Mouse (Mus musculus): ENCODE measurements around the gene Olfr743. TPM values are rescaled to one million over a fixed set of nuclear protein-coding genes. Genes with fewer than 3 reads are reported as not detected.
"Not testable (repeated sequence)": the region's sequence is repeated elsewhere in the genome, so short reads cannot be mapped to it uniquely, and the experiment has no call there.

Gene Olfr743
- not detected for total RNA-seq (2021)
- long read RNA-seq, experiment 1: 0 reads
- long read RNA-seq, experiment 2: 0 reads

DNA sequence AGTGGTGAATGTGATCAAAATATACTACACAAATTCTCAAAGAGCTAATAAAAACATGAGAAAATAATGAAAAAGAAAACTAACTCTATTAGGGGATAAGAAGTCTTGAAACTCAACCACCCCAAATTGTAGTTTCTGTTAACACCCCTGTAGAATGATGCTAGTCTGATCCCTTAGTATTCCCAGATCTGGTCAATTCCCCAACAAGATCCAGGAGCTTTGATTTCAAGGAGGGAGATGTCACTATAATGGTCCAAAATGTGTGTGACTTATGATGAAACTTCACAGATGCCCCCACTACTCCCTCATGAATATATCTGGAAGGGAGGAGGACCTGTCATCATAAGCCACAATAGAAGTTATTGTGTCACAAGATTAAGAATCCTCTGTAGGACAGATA, at the start of gene Olfr743:
Gene Olfr743, plus strand, starts transcription at position 301 of the 400 bp plus-strand sequence.
- DNase-seq: no peak

DNA sequence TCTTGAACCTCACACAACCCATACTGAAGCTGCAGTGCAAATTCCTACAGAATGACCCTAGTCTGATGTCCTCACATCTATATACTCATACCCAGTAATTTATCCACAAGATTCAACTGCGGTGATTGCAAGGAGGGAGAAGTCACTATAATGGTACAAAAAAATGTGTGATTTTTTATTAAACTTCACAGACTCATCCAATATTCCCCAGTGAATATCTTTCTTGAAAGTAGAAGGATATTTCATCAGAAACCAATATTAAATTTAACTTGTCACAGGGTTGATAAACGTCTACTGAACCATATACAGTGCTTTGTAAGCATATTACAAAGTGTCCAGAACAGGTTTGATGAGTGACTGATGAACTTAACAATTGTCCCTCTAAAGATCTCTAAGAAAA, 49.2 kb upstream of the Olfr743 start, which contains the start of gene Olfr741:
Gene Olfr741, plus strand, starts transcription at position 301 of the 400 bp plus-strand sequence.
- no peak for DNase-seq

DNA sequence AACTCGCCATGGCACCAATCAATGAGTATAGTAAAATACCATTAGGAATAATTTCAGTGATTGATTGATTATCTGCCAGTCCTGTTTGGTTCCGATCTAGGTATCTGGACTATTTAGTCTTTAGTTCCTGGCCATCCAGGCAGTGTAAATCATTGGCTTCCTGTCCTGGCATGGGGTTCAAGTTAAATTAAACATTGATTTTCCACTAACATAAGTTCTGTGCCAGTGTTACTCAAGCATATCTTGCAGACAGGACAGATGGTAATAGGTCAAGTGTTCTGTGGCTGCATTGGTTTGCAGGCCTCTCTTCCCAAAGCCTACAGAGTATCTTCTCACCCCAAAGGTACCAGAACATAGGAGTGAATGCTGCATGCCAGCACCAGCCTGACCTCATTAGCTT, 43.2 kb upstream of the Olfr743 start:
- no peak for DNase-seq

GRCm38 (mm10) chr14:50503300-50503699, 18.3 kb upstream of the Olfr743 start, which contains the start of gene Olfr742:
Gene Olfr742, plus strand, starts transcription at chr14:50503600.
- no peak for DNase-seq

GRCm38 (mm10) chr14:50552734-50553133, 31.1 kb downstream of the Olfr743 start:
- no peak for DNase-seq

- DNase-seq: not testable (repeated sequence)
Measured at GRCm38 (mm10) chr14:50573056-50573455, 51.4 kb downstream of the Olfr743 start.

Other genes starting within 250 kb of the Olfr743 start
- gene Olfr732, start 237.6 kb upstream of the Olfr743 start, total RNA-seq (2021): not detected
- gene Olfr733, start 220.3 kb upstream of the Olfr743 start, total RNA-seq (2021): not detected
- gene Olfr734, start 195.1 kb upstream of the Olfr743 start, total RNA-seq (2021): not detected
- gene Olfr735, start 173.0 kb upstream of the Olfr743 start, total RNA-seq (2021): not detected
- not detected for gene Tlr11, start 163.9 kb upstream of the Olfr743 start, total RNA-seq (2021)
- gene Olfr736, start 140.7 kb upstream of the Olfr743 start, total RNA-seq (2021): not detected
- gene Olfr738, start 114.3 kb upstream of the Olfr743 start, total RNA-seq (2021): not detected
- not detected for gene Olfr739, start 103.2 kb upstream of the Olfr743 start, total RNA-seq (2021)
- gene Olfr740, start 76.3 kb upstream of the Olfr743 start, total RNA-seq (2021): not detected
- gene Olfr741, start 49.1 kb upstream of the Olfr743 start, total RNA-seq (2021): not detected
- gene Olfr742, start 18.2 kb upstream of the Olfr743 start, total RNA-seq (2021): not detected
- not detected for gene Olfr744, start 93.0 kb downstream of the Olfr743 start, total RNA-seq (2021)
- not detected for gene Olfr745, start 117.5 kb downstream of the Olfr743 start, total RNA-seq (2021)
- gene Olfr746, start 125.2 kb downstream of the Olfr743 start, total RNA-seq (2021): not detected
- not detected for gene Olfr747, start 171.4 kb downstream of the Olfr743 start, total RNA-seq (2021)
- gene Olfr748, start 185.5 kb downstream of the Olfr743 start, total RNA-seq (2021): not detected
- not detected for gene Olfr749, start 223.3 kb downstream of the Olfr743 start, total RNA-seq (2021)

Data from gastrocnemius, postnatal 10 days (tissue).